Mouse (Mus musculus) MEL (cell line): ENCODE measurements around the gene Zfp553.

Experiments
- CTCF ChIP-seq, 3 experiments: IDR thresholded peaks in 2 of 3; conservative IDR thresholded peaks in 1 of 3; 2 replicates each; pipeline ENCODE4 v1.5.1; 2011 to 2012; ENCODE audit warnings: low read length in 3 of 3, low read depth in 2 of 3, mild to moderate bottlenecking in 2 of 3, improper control_type of control experiment in 1 of 3, inconsistent platforms in 1 of 3, mixed read lengths in 1 of 3, moderate library complexity in 1 of 3; ENCODE audit not compliant: control insufficient read depth in 1 of 3, insufficient read depth in 1 of 3, poor library complexity in 1 of 3, severe bottlenecking in 1 of 3
- EP300 ChIP-seq, 2 experiments: IDR thresholded peaks; 2 replicates each; pipeline ENCODE4 v1.6.1; 2011; ENCODE audit warnings: improper control_type of control experiment in 2 of 2, low read length in 2 of 2, low read depth in 1 of 2, mild to moderate bottlenecking in 1 of 2
- GATA1 ChIP-seq: IDR thresholded peaks from 2 replicates; pipeline ENCODE4 v1.6.1; 2011; ENCODE audit warnings: low read depth, low read length, improper control_type of control experiment
- HCFC1 ChIP-seq: IDR thresholded peaks from 2 replicates; pipeline ENCODE4 v1.6.1; 2012; ENCODE audit warnings: low read depth, mild to moderate bottlenecking, inconsistent platforms, low read length, improper control_type of control experiment, moderate library complexity
- MAZ ChIP-seq: IDR thresholded peaks from 2 replicates; pipeline ENCODE4 v1.6.1; 2012; ENCODE audit warnings: low read depth, mild to moderate bottlenecking, inconsistent platforms, low read length, improper control_type of control experiment
- ZNF384 ChIP-seq: IDR thresholded peaks from 2 replicates; pipeline ENCODE4 v1.6.1; 2012; ENCODE audit warnings: low read depth, mild to moderate bottlenecking, inconsistent platforms, low read length, improper control_type of control experiment

DNA sequence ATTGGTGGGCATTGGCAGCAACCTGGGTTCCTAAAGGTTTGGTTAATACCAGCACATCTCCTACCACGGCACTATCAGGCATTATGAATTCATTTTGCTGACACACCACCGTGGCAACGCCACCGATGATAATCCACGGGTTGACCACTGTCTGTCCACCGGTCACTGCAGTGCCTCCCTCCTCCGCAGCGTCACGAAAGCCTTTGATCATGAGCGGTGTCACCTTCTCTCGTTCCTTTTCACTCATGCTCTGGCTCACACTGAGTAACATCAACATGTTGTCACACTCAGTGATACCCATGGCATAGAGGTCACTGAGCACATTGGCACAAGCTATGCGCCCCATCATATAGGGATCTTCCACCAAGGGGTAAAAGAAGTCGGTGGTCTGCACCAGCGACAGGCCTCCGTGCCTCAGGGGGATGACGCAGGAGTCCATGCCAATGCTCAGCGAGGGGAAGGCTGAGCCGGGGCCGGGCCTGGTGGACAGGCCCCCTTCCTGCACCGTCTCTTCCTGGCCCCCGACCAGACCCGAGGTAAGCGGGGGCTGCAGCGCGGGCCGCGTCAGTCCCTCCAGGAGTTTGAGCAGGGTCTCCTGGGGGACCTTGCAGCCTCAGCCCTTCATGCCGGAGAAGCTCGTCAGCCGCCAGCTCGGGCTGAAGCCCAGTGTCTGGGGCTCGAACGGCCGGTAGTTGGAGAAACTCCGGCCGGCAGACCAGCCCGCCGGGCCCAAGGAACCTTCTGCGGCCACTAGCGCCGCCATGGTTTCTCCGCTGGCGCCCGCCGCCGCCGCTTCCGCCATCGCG, 40.5 kb downstream of the Zfp553 start:
- TF ChIP-seq ZNF384 (no peak), MAZ (no peak), HCFC1 (no peak), EP300 (IDR thresholded peaks at IDR 0.05; ENCODE audit: low read depth in 1 of 2, low read length in 2 of 2) (no peak), GATA1 (no peak), CTCF (IDR thresholded peaks at IDR 0.05 in 2 of 3, conservative IDR thresholded peaks at IDR 0.05 in 1 of 3; ENCODE audit: control insufficient read depth in 1 of 3, insufficient read depth in 1 of 3, low read depth in 2 of 3, low read length in 3 of 3, poor library complexity in 1 of 3, severe bottlenecking in 1 of 3) (no peak; a peak in 1 of 6 replicates)
